Mouse (Mus musculus) ES-Bruce4 (cell line): ENCODE results near the gene Btbd2.

ENCODE experiments used
- CTCF ChIP-seq: IDR thresholded peaks from one replicate; pipeline ENCODE4 v1.8.1; 2011; ENCODE audit warnings: low read depth, low read length
- EP300 ChIP-seq: IDR thresholded peaks from 2 replicates; pipeline ENCODE4 v1.6.1; 2011; ENCODE audit warnings: low read depth, low read length; ENCODE audit not compliant: insufficient read depth
- POLR2A ChIP-seq: IDR thresholded peaks from one replicate; pipeline ENCODE4 v1.8.1; 2011; ENCODE audit warnings: low read length; ENCODE audit not compliant: insufficient read depth

DNA sequence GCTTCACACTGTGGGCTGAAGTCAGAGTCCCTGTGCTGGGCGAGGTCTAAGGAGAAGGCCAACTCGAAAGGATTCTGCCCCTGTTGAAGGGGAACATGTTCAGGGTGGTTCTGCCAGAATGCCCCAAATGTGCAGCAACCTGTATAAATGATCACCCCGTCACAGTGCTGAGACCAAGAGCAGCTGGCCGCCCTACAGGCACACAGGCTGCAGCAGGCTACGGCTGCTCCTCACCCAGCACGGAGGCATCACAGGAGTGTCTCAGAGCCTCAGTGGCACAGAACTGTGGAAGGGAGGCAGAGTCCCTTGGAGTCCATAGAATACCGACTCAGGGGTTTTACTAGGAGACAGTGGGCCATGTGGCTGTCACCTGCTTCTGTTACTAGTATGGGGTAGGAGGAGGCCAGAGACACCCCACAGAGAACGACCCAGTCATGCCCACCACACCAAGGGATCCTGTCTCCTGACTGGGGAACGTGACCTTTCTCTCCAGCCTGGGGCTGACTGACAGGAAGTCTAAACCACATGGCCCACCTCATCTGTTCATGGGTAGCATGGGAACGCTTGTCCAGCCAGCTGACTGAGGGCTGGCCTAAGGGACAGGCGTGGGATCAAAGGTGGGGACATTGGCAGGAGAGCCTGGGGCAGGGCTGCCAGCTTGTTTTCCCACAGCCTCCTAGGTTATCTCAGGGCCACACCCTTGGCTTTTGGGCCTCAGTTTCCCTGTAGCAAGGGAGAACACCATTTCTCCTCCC is 15.2 kb upstream of the Btbd2 start:
- TF ChIP-seq POLR2A (no peak), CTCF (no peak), EP300 (no peak)
